Mouse (Mus musculus): ENCODE data around the gene Emc8. TPM values are rescaled to one million over a fixed set of nuclear protein-coding genes. Genes with fewer than 3 reads are reported as not detected.

Gene Emc8
- polyA plus RNA-seq, 1 experiment from 2014 or later, result 254 TPM

GRCm38 (mm10) chr8:120616663-120617626, 51.4 kb downstream of the Emc8 start:
- H3K36me3 ChIP-seq (ENCODE audit: control insufficient read depth, insufficient read depth, low read length), result no peaks in the 10 kb centered on the region
- H3K27ac ChIP-seq (ENCODE audit: low read length), result no peak overlapping the region
- ATAC-seq (ENCODE audit: insufficient number of reproducible peaks, insufficient read depth, low FRiP score, low read depth), result no peak
- no peak overlapping the region for H3K4me2 ChIP-seq (replicated peaks; ENCODE audit: low read depth, low read length)
- no peak overlapping the region for H3K4me3 ChIP-seq (ENCODE audit: low read depth, low read length)
- no peaks in the 10 kb centered on the region for H3K27me3 ChIP-seq (ENCODE audit: control insufficient read depth, insufficient read depth, low read length)
- 45% methylated on average over 7 of the region's 8 CpGs for WGBS
- peaks cover 2% of the 10 kb centered on the region; the same call in 1 of the 2 replicates for H3K4me1 ChIP-seq (ENCODE audit: control insufficient read depth, insufficient read depth, low read length)
- no peaks in the 10 kb centered on the region for H3K9me3 ChIP-seq (ENCODE audit: control insufficient read depth, low read depth, low read length)
- H3K9ac ChIP-seq (replicated peaks; ENCODE audit: low read depth, low read length), result no peak overlapping the region

GRCm38 (mm10) chr8:120614491-120614890, 53.9 kb downstream of the Emc8 start:
- H3K4me3 ChIP-seq (ENCODE audit: low read depth, low read length), result no peak overlapping the region
- ATAC-seq (ENCODE audit: insufficient number of reproducible peaks, insufficient read depth, low FRiP score, low read depth), result no peak
- no peaks in the 10 kb centered on the region for H3K9me3 ChIP-seq (ENCODE audit: control insufficient read depth, low read depth, low read length)
- WGBS, result 93% methylated on average over 3 of the region's 3 CpGs
- no peaks in the 10 kb centered on the region for H3K36me3 ChIP-seq (ENCODE audit: control insufficient read depth, insufficient read depth, low read length)
- no peak overlapping the region for H3K9ac ChIP-seq (replicated peaks; ENCODE audit: low read depth, low read length)
- no peaks in the 10 kb centered on the region for H3K27me3 ChIP-seq (ENCODE audit: control insufficient read depth, insufficient read depth, low read length)
- no peak overlapping the region for H3K27ac ChIP-seq (ENCODE audit: low read length)
- peaks cover 2% of the 10 kb centered on the region; the same call in 1 of the 2 replicates for H3K4me1 ChIP-seq (ENCODE audit: control insufficient read depth, insufficient read depth, low read length)
- no peak overlapping the region for H3K4me2 ChIP-seq (replicated peaks; ENCODE audit: low read depth, low read length)

GRCm38 (mm10) chr8:120610824-120611223, 57.5 kb downstream of the Emc8 start:
- Histone ChIP-seq H3K4me1 (ENCODE audit: control insufficient read depth, insufficient read depth, low read length) (no peaks in the 10 kb centered on the region), H3K9ac (replicated peaks; ENCODE audit: low read depth, low read length) (no peak overlapping the region), H3K4me3 (ENCODE audit: low read depth, low read length) (no peak overlapping the region), H3K27ac (ENCODE audit: low read length) (no peak overlapping the region), H3K27me3 (ENCODE audit: control insufficient read depth, insufficient read depth, low read length) (no peaks in the 10 kb centered on the region), H3K9me3 (ENCODE audit: control insufficient read depth, low read depth, low read length) (no peaks in the 10 kb centered on the region), H3K36me3 (ENCODE audit: control insufficient read depth, insufficient read depth, low read length) (no peaks in the 10 kb centered on the region), H3K4me2 (replicated peaks; ENCODE audit: low read depth, low read length) (no peak overlapping the region)
- no peak for ATAC-seq (ENCODE audit: insufficient number of reproducible peaks, insufficient read depth, low FRiP score, low read depth)
- WGBS, result 87% methylated on average over 6 of the region's 6 CpGs

DNA sequence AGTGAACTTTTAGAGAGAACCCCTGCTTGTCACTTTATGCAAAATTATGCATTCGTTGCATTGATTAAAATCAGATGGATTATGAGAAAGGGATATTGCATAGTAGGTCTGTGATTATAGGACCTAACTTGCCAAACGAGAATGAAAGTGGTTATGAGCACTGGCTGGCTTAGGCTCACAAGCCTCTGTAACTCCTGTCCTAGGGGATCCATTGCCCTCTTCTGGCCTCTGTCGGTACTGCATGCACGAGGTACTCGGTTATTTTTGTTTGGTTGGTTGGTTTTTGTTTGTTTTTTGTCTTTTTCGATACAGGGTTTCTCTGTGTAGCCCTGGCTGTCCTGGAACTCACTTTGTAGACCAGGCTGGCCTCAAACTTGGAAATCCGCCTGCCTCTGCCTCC, 60.5 kb downstream of the Emc8 start:
- Histone ChIP-seq H3K4me3 (ENCODE audit: low read depth, low read length) (no peak overlapping the region), H3K9me3 (ENCODE audit: control insufficient read depth, low read depth, low read length) (no peaks in the 10 kb centered on the region), H3K36me3 (ENCODE audit: control insufficient read depth, insufficient read depth, low read length) (no peaks in the 10 kb centered on the region), H3K27me3 (ENCODE audit: control insufficient read depth, insufficient read depth, low read length) (no peaks in the 10 kb centered on the region), H3K9ac (replicated peaks; ENCODE audit: low read depth, low read length) (no peak overlapping the region), H3K4me1 (ENCODE audit: control insufficient read depth, insufficient read depth, low read length) (no peaks in the 10 kb centered on the region), H3K4me2 (replicated peaks; ENCODE audit: low read depth, low read length) (no peak overlapping the region), H3K27ac (ENCODE audit: low read length) (no peak overlapping the region)
- ATAC-seq (ENCODE audit: insufficient number of reproducible peaks, insufficient read depth, low FRiP score, low read depth), result no peak
- 11% methylated on average over 7 of the region's 7 CpGs for WGBS

GRCm38 (mm10) chr8:120607460-120607859, 60.9 kb downstream of the Emc8 start:
- 81% methylated on average over 9 of the region's 9 CpGs for WGBS
- H3K27ac ChIP-seq (ENCODE audit: low read length), result no peak overlapping the region
- H3K9ac ChIP-seq (replicated peaks; ENCODE audit: low read depth, low read length), result no peak overlapping the region
- H3K36me3 ChIP-seq (ENCODE audit: control insufficient read depth, insufficient read depth, low read length), result no peaks in the 10 kb centered on the region
- H3K4me3 ChIP-seq (ENCODE audit: low read depth, low read length), result no peak overlapping the region
- no peak for ATAC-seq (ENCODE audit: insufficient number of reproducible peaks, insufficient read depth, low FRiP score, low read depth)
- no peak overlapping the region for H3K4me2 ChIP-seq (replicated peaks; ENCODE audit: low read depth, low read length)
- H3K4me1 ChIP-seq (ENCODE audit: control insufficient read depth, insufficient read depth, low read length), result no peaks in the 10 kb centered on the region
- H3K27me3 ChIP-seq (ENCODE audit: control insufficient read depth, insufficient read depth, low read length), result no peaks in the 10 kb centered on the region
- H3K9me3 ChIP-seq (ENCODE audit: control insufficient read depth, low read depth, low read length), result no peaks in the 10 kb centered on the region

Other genes starting within 250 kb of the Emc8 start
- 112 and 118 TPM in 2 replicates for gene Gins2, start 79.3 kb downstream of the Emc8 start, polyA plus RNA-seq (2014; fragmentation: Nextera tagmentation; extraction: Ambion mirVana)
- gene 1190005I06Rik, start 20.9 kb downstream of the Emc8 start, polyA plus RNA-seq (2014; fragmentation: Nextera tagmentation; extraction: Ambion mirVana), result 3.6 and 5.0 TPM in 2 replicates
- 2.4 TPM in 1 of 2 replicates, not detected in the other for gene Gm27021, start 494 bp downstream of the Emc8 start, polyA plus RNA-seq (2014; fragmentation: Nextera tagmentation; extraction: Ambion mirVana)
- gene Cox4i1, start 351 bp downstream of the Emc8 start, polyA plus RNA-seq (2014; fragmentation: Nextera tagmentation; extraction: Ambion mirVana), result 1,095 and 1,156 TPM in 2 replicates
- 12.7 and 15.3 TPM in 2 replicates for gene Irf8, start 67.8 kb upstream of the Emc8 start, polyA plus RNA-seq (2014; fragmentation: Nextera tagmentation; extraction: Ambion mirVana)

Data from stomach, embryonic 14.5 days (tissue).